Mouse (Mus musculus) hindbrain, embryonic 12.5 days (tissue): Measurements from ENCODE around the gene Rnft2. TPM values are rescaled to one million over a fixed set of nuclear protein-coding genes. Genes with fewer than 3 reads are reported as not detected.

ENCODE experiments used
- ATAC-seq: fragments of 200-750 bp; cut with Nextera tagmentation; 2 replicates; pipeline ENCODE4 v1.8.0; 2017; ENCODE audit warnings: moderate TSS enrichment; ENCODE audit not compliant: low FRiP score
- H3K27ac ChIP-seq: fragments of 300-500 bp; sonication (generic); 2 replicates; pipeline ENCODE4 v1.5.1; 2016; ENCODE audit warnings: mild to moderate bottlenecking
- H3K27me3 ChIP-seq: fragments of 300-500 bp; sonication (generic); 2 replicates; pipeline ENCODE4 v1.6.1; 2016; ENCODE audit warnings: mild to moderate bottlenecking
- H3K36me3 ChIP-seq: fragments of 300-500 bp; sonication (generic); 2 replicates; pipeline ENCODE4 v1.6.1; 2016; ENCODE audit warnings: mild to moderate bottlenecking
- H3K4me1 ChIP-seq: fragments of 300-500 bp; sonication (generic); 2 replicates; pipeline ENCODE4 v1.6.1; 2016
- H3K4me2 ChIP-seq: fragments of 300-500 bp; sonication (generic); replicated peaks from 2 replicates; pipeline ENCODE4 v1.6.1; 2016; ENCODE audit warnings: mild to moderate bottlenecking
- H3K4me3 ChIP-seq: fragments of 300-500 bp; sonication (generic); 2 replicates; pipeline ENCODE4 v1.5.1; 2016; ENCODE audit warnings: mild to moderate bottlenecking
- H3K9ac ChIP-seq: fragments of 300-500 bp; sonication (generic); 2 replicates; pipeline ENCODE4 v1.6.1; 2016; ENCODE audit warnings: mild to moderate bottlenecking, moderate library complexity
- H3K9me3 ChIP-seq: fragments of 300-500 bp; sonication (generic); replicated peaks from 2 replicates; pipeline ENCODE4 v1.6.1; 2016; ENCODE audit warnings: mild to moderate bottlenecking
- WGBS: fragments of 180-500 bp; shearing (Covaris S2); methylation state at CpG from one replicate; pipeline ENCODE4 v1.1.7; 2016; 5-methylcytosine and 5-hydroxymethylcytosine counted together
- polyA plus RNA-seq: library from polyadenylated mRNA; unstranded; fragments of >200 nt; fragmentation: Nextera tagmentation; extraction: Ambion mirVana; gene quantifications from 2 replicates; pipeline ENCODE4 v1.2.1, GENCODE M21; 2016

The Rnft2 gene
- polyA plus RNA-seq, 1 experiment from 2014 or later = 11.0 TPM

DNA sequence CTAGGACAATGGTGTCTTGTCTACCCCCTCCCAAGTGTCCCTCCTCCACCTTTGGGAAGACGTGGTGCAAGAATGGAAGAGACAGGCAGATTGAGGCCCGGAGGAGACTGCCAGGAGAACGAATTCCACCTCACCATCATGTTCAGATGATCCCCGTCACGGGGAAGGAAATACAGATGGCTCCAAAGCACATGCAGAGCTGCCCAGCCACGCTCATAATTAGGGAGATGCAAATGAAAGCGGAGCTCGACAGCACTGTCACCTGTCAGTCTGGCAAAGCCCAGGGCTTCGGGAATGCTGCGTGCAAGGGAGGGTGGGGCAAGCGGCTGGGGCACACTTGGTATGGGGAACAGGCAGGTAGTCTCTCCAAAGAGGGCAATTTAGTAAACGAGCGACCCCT, 47.5 kb downstream of the Rnft2 start:
- no peak overlapping the region for H3K4me3 ChIP-seq
- no peak for ATAC-seq
- peaks cover 16% of the 10 kb centered on the region for H3K4me1 ChIP-seq
- no peak overlapping the region for H3K27ac ChIP-seq
- H3K9ac ChIP-seq = no peak overlapping the region
- H3K36me3 ChIP-seq = peaks cover 18% of the 10 kb centered on the region; the same call in 1 of the 2 replicates
- no peak overlapping the region for H3K4me2 ChIP-seq
- peaks cover 3% of the 10 kb centered on the region; the same call in 1 of the 2 replicates for H3K27me3 ChIP-seq
- H3K9me3 ChIP-seq = no peaks in the 10 kb centered on the region
- WGBS = 77% methylated on average over 13 of the region's 13 CpGs

DNA sequence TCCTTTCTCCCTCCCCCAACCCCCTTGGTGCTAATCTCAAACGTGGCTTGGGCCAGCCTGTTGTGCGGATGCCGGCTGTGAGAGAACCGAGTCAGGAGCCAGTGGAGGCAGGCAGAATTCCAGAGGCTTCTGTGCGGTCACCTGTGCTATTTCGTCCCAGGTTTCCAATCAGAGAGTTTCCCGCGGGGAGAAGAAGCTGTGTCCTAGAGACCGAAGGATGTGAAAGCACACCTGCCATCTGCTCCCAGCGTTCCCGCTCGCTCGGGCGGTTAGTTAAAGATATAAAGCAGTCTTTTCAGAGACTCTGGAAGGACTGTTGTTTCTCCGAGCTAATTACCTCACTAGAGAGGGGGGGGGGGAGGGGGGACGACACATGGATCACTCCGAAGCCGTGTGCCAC, 52.7 kb downstream of the Rnft2 start:
- Histone ChIP-seq H3K27me3 (peaks cover 13% of the 10 kb centered on the region; the same call in 1 of the 2 replicates), H3K4me2 (0 out of 2 replicates have a peak overlapping the region, but pooled peaks have one; percentile 26), H3K9me3 (no peaks in the 10 kb centered on the region), H3K27ac (no peak overlapping the region), H3K4me1 (peaks cover 21% of the 10 kb centered on the region), H3K36me3 (no peaks in the 10 kb centered on the region), H3K4me3 (no peak overlapping the region), H3K9ac (peak overlapping the region; percentile 32)
- WGBS = 21% methylated on average over 18 of the region's 18 CpGs
- no peak for ATAC-seq

DNA sequence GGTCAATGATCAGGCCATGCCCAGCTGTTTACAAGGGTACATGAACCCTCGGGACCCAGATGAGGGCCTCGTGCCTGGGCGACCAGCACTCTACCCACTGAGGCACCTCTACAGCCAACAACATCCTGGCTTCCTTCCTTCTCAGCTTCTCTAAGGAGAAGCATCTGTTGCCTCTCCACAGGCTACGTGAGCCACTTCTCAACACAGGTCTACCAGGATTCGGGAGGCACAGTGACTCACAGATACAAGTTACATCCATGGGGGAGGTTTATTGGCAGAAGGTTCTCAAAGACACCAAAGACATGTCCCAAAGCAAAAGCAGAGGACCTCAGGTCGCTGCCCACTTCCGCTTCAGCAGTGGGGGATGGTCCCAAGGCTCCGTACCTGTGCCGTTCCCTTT, 54.4 kb downstream of the Rnft2 start:
- no peak overlapping the region for H3K4me2 ChIP-seq
- H3K4me1 ChIP-seq = peaks cover 24% of the 10 kb centered on the region
- H3K36me3 ChIP-seq = no peaks in the 10 kb centered on the region
- H3K27ac ChIP-seq = no peak overlapping the region
- H3K27me3 ChIP-seq = peaks cover 13% of the 10 kb centered on the region; the same call in 1 of the 2 replicates
- no peak overlapping the region for H3K4me3 ChIP-seq
- 79% methylated on average over 9 of the region's 9 CpGs for WGBS
- no peaks in the 10 kb centered on the region for H3K9me3 ChIP-seq
- ATAC-seq = no peak
- no peak overlapping the region for H3K9ac ChIP-seq

DNA sequence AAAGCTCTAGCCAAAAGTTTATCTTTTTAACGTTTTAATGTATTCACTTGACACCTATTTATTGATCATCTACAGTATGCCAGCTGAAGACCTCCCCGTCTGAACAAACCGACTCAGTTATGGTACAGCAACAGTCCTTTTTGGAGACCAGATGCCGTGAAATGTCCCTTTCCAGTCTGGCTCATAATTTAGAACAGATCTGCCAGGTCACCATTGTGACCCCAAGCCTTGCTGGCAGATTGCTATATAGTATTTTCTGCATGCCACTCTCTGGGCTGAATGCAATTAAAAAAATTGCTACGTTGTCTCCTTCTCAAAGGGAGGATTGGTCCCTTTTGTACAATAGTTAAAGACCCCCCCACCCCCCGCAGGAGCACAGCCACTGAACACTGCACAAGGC, 56.6 kb downstream of the Rnft2 start:
- Histone ChIP-seq H3K9ac (no peak overlapping the region), H3K9me3 (no peaks in the 10 kb centered on the region), H3K36me3 (no peaks in the 10 kb centered on the region), H3K27ac (no peak overlapping the region), H3K4me1 (peaks cover 22% of the 10 kb centered on the region), H3K27me3 (peaks cover 13% of the 10 kb centered on the region; the same call in 1 of the 2 replicates), H3K4me3 (no peak overlapping the region), H3K4me2 (no peak overlapping the region)
- no peak for ATAC-seq
- WGBS = 51% methylated on average over 6 of the region's 6 CpGs

DNA sequence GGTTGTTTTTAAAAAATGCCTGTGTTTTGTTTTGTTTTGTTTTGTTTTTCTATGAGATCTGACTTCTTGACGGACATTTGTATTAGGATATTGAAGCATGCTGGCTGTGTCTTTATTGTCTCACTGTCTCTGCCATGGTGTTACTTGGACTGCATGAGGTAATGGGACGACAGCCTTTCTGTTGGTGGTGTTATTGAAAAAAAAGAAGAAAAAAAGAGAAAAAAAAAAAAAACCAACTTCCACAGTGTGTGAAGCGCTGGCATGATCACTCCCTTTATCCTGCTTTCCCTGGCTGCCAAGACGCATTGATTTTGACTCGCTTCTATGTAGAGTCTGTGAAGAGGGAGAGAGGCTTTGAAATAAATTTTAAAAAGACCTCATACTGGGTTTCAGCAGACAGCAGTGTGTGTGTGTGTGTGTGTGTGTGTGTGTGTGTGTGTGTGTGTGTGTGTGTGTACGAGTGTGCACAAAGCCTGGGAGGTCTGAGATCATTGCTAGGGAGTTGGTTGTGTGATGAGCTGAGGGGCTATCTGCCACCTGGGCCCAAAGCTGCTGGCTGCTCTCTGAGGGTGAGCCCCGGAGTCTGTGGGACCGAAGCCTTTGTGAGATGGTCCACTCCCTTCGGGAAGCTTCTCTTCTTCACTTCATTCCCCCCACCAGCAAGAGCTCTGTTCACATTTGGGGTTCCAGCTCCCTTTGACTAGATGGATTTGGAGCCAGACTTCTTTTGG, 57.8 kb downstream of the Rnft2 start:
- H3K4me3 ChIP-seq = no peak overlapping the region
- no peak overlapping the region for H3K9ac ChIP-seq
- no peak overlapping the region for H3K27ac ChIP-seq
- WGBS = 62% methylated on average over 9 of the region's 9 CpGs
- no peak overlapping the region for H3K4me2 ChIP-seq
- H3K4me1 ChIP-seq = peaks cover 10% of the 10 kb centered on the region
- ATAC-seq = no peak
- no peaks in the 10 kb centered on the region for H3K9me3 ChIP-seq
- H3K27me3 ChIP-seq = peaks cover 9% of the 10 kb centered on the region; the same call in 1 of the 2 replicates
- no peaks in the 10 kb centered on the region for H3K36me3 ChIP-seq

DNA sequence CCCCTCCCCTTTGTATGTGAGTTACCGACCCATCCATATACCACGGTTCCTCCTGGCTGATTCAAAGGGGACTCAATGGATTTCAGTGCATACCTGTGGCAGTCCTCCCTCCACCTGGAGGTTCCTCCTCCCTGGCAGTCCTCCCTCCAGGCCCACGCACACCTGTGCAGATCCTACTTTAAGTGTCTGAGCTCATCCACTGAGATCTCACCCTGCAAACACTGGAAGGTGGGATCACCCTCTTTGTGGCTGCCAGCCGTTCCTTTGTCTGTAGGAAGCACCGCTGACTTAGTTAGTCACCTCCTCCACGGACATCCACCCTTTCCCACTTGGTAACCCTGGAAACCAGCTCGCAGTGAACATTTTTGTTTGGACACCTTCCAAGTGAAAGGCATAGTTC, 67.3 kb downstream of the Rnft2 start:
- Histone ChIP-seq H3K27me3 (peaks cover 29% of the 10 kb centered on the region), H3K36me3 (no peaks in the 10 kb centered on the region), H3K9me3 (peaks cover 6% of the 10 kb centered on the region), H3K27ac (no peak overlapping the region), H3K4me2 (no peak overlapping the region), H3K4me1 (peaks cover 16% of the 10 kb centered on the region), H3K4me3 (no peak overlapping the region), H3K9ac (no peak overlapping the region)
- no peak for ATAC-seq
- 78% methylated on average over 7 of the region's 7 CpGs for WGBS

DNA sequence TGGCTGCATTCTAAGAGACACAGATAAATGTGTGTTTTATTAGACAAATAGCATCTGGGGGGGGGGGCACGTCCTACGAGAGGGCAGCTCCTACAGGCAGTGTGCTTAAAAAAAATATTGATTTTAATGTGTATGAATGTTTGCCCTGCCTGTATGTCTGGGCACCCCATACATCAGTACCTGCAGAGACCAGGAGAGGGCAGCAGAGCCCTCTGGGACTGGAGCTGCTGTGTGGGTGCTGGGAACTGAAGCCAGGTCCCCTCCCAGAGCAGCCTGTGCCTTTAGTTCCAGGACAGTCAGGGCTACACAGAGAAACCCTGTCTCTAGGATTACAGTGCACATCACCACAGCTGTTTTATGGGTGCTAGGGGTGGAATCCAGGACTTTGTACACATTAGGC, 69.8 kb downstream of the Rnft2 start:
- H3K27ac ChIP-seq = no peak overlapping the region
- peaks cover 31% of the 10 kb centered on the region for H3K4me1 ChIP-seq
- peak overlapping the region; percentile 56 for H3K4me2 ChIP-seq
- H3K9ac ChIP-seq = no peak overlapping the region
- H3K36me3 ChIP-seq = no peaks in the 10 kb centered on the region
- H3K9me3 ChIP-seq = peaks cover 6% of the 10 kb centered on the region
- no peak overlapping the region for H3K4me3 ChIP-seq
- peaks cover 54% of the 10 kb centered on the region for H3K27me3 ChIP-seq
- no peak for ATAC-seq
- 14% methylated on average over 2 of the region's 2 CpGs for WGBS

DNA sequence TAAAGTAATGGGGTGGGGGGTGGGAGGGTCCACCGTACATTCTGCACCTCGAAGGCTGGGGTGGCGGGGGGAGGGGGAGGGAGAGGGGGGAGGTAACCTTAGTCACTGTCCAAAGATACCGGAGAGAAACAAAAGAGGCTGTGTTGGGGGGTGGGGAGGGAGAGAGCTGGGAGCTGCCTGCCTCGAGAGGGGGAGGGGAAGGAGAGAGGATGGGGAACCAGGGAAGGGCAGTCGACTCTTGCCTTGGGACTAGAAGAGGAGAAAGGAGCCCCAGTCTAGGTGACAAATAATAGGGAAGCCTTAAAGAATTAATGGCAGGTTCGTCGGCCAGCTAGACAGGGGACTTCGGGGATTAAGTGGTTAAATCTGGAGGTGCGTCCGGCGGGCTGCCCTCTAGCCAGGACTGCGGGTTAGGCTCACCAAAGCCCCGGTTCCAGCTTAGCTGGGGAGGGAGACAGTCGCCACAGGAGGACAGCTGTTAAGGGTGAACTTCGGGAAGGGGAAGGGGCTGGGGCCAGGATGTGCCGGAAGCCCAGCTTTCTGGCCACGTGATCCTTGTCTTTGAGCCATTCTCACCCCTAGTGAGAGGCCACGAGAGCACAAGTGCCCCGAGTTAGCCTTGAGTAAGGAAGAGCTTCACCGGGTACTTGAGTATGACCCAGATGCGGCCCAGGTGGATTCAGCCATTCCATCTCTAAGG, 70.5 kb downstream of the Rnft2 start:
- Histone ChIP-seq H3K4me2 (peak overlapping the region; percentile 56), H3K4me1 (peaks cover 35% of the 10 kb centered on the region), H3K36me3 (no peaks in the 10 kb centered on the region), H3K9me3 (peaks cover 6% of the 10 kb centered on the region), H3K9ac (peak overlapping the region; percentile 39; the same call in 1 of the 2 replicates), H3K27ac (no peak overlapping the region), H3K4me3 (peak overlapping the region; percentile 24), H3K27me3 (peaks cover 58% of the 10 kb centered on the region)
- 0 out of 2 replicates have a peak, but pooled peaks have one; percentile 49 for ATAC-seq
- WGBS = under 1% methylated on average over 22 of the region's 22 CpGs

DNA sequence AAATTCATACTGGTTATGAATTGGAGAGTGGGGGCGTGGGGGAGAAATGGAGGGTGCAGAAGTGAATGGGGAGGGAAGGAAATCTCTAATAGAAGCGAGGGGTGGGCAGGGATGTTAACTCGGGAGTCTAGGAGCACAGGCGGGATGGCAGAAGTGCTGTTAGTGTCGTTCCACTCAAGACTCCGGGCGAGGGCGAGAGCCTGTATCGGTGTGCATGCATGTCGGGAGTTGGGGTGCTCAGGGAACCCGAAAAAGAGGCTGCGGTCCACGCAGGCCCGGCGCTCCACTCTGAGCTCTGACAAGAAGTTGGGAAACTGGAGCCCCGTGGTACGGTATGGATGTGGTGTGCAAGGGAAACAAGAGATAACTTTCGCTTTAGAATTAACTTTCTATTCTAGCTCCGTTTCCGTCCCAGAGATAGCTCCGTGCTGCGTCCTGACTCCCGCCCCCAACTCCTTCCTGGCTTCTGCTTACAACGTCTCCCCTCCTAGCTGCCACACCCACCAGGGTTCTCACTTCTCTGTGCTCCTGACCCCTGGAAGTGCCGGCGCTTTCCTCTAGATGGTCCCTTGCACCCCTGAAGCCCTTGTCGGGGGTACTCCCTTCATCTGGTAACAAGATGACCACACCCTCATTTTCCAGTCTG, 72.7 kb downstream of the Rnft2 start:
- peak overlapping the region; percentile 93 for H3K4me2 ChIP-seq
- 0 out of 2 replicates have a peak overlapping the region, but pooled peaks have one; percentile 47 for H3K9ac ChIP-seq
- H3K9me3 ChIP-seq = peaks cover 6% of the 10 kb centered on the region
- H3K27ac ChIP-seq = no peak overlapping the region
- peaks cover 81% of the 10 kb centered on the region for H3K27me3 ChIP-seq
- ATAC-seq = no peak
- WGBS = under 1% methylated on average over 27 of the region's 27 CpGs
- peaks cover 42% of the 10 kb centered on the region for H3K4me1 ChIP-seq
- H3K36me3 ChIP-seq = no peaks in the 10 kb centered on the region
- H3K4me3 ChIP-seq = peak overlapping the region; percentile 47

DNA sequence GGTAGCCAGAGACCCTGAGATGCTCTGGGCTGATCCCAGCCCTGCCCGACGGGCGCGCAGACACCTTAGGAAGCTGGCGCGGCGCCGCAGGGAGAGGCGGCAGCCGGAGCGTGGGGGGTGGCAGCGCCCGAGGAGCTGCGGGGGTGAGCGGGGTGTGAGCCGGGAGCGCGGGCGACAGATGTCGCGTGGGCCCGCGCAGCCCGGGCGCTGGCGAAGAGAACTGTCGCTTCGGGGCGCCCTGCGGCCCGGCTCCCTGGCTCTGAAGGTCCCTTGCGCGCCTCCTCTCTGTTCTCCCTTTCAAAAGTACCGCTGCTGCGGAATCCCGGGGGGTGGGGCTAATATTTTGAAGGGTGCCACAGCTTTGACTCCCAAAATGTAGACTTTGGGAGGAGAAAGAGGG, 73.3 kb downstream of the Rnft2 start:
- Histone ChIP-seq H3K27me3 (peaks cover 86% of the 10 kb centered on the region), H3K4me2 (peak overlapping the region; percentile 93), H3K36me3 (no peaks in the 10 kb centered on the region), H3K9ac (peak overlapping the region; percentile 47), H3K4me3 (peak overlapping the region; percentile 47), H3K4me1 (peaks cover 42% of the 10 kb centered on the region), H3K27ac (no peak overlapping the region), H3K9me3 (peaks cover 6% of the 10 kb centered on the region)
- no peak for ATAC-seq
- under 1% methylated on average over 36 of the region's 36 CpGs for WGBS

DNA sequence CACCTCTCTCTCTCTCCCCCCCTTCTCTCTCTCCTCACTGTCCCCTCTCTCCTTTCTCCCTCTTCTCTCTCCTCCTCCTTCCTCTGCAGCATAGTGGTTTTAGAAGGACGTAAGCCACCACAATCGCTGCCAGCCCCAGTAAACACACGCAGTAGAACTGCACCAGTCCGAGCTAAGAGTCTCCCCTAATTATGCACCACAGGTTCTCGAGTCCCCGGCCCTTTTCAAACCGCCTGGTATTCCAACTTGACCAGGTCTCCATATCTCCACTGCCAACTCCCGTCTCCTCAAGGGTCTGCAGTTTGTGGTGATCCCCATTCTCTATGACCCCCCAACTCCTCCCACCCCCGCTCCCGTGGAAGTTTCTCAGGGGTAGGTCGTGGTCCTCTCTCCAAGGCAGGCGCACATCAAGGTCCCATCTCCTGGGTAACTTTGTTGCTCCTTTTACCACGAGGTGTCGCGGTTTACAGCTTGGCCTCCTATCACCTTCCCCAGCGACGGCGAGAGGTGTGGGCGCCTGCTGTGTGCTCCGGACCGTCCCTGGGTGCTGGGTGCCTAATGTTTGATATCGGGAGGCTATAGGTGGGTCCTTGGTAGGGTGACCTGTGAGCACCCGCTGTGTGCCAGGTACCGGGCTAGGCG, 73.9 kb downstream of the Rnft2 start:
- Histone ChIP-seq H3K27ac (no peak overlapping the region), H3K9me3 (peaks cover 6% of the 10 kb centered on the region), H3K4me3 (peak overlapping the region; percentile 47), H3K27me3 (peaks cover 90% of the 10 kb centered on the region), H3K9ac (0 out of 2 replicates have a peak overlapping the region, but pooled peaks have one; percentile 47), H3K4me2 (peak overlapping the region; percentile 93), H3K36me3 (no peaks in the 10 kb centered on the region), H3K4me1 (peaks cover 42% of the 10 kb centered on the region)
- ATAC-seq = no peak
- WGBS = under 1% methylated on average over 25 of the region's 25 CpGs
